Mouse (Mus musculus) G1E (cell line): Measurements from ENCODE around the gene Metap1.

ENCODE experiments used
- CTCF ChIP-seq: IDR thresholded peaks from 2 replicates; pipeline ENCODE4 v1.5.1; 2012; ENCODE audit warnings: low read depth, low read length, inconsistent platforms, mixed read lengths
- POLR2AphosphoS5 ChIP-seq: IDR thresholded peaks from 2 replicates; pipeline ENCODE4 v1.6.1; 2012; ENCODE audit warnings: low read depth, low read length, inconsistent platforms; ENCODE audit not compliant: insufficient replicate concordance

- TF ChIP-seq CTCF: no peak
- no peak for TF ChIP-seq POLR2AphosphoS5
Measured at GRCm38 (mm10) chr3:138536031-138536430, 46.7 kb upstream of the Metap1 start.
